Mouse (Mus musculus) urinary bladder, postnatal 36 days (tissue): ENCODE results near the gene Cab39.
A peak's percentile ranks its signal among the peaks of the same experiment; 100 is the strongest.

Source experiments
- DNase-seq, 2 experiments: peaks; one replicate each; pipeline ENCODE4 v3.0.0; 2022; ENCODE audit warnings: low spot score in 2 of 2, mixed read lengths in 1 of 2

Gene Cab39

GRCm38 (mm10) chr1:85793208-85794105 is at the start of gene Cab39:
TSS of gene Cab39 (plus strand) at chr1:85793441.
- DNase-seq = peak; percentile 80 to 84

GRCm38 (mm10) chr1:85744539-85744938 is 48.7 kb upstream of the Cab39 start:
- DNase-seq = no peak

DNA sequence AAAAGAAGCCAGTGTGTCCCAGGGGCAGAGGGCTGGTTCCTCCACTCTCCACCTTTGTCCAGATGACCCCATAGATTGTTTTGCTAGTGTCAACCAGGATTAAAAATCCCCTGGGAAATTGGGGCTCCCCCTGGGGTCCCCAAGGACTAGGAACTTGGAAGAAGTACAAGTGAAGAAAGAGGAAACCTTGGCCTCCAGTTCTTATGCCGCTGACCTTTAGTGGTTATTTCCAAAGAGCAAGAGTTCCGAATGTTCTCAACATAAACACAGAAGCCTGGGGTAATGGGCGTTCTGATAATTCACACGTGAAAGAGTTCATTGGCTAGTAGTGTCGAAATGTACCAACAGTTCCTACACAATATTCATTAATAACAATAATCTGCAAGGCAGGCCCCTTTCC is 46.7 kb upstream of the Cab39 start:
- DNase-seq = no peak

- no peak for DNase-seq
These were observed 43.4 kb upstream of the Cab39 start for GRCm38 (mm10) chr1:85749829-85750228.

DNA sequence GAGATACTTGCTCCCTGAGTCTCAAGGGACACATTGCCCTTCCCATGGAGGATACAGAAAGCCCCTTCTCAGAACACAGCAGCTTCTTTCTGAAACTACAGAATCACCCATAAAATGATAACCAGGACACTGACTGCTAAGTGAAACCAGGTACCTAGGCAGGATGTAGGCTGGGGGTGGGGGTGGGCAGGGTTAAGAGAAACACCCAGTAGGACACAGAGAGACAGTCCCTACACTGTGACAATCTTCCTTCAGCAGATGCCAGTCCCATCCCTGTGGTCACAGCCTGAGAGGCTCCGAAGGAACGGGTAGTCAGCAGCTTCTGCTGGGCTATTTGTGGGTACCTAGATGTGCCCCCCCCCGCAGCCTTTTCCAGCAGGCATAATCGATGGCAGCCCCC is 42.6 kb upstream of the Cab39 start:
- no peak for DNase-seq

GRCm38 (mm10) chr1:85751494-85751893 is 41.7 kb upstream of the Cab39 start:
- DNase-seq = peak in 1 of 2 experiments; percentile 50

- DNase-seq = no peak
These were observed 41.1 kb upstream of the Cab39 start for GRCm38 (mm10) chr1:85751932-85752680.

GRCm38 (mm10) chr1:85757531-85758230 is 35.6 kb upstream of the Cab39 start:
- DNase-seq = no peak

DNA sequence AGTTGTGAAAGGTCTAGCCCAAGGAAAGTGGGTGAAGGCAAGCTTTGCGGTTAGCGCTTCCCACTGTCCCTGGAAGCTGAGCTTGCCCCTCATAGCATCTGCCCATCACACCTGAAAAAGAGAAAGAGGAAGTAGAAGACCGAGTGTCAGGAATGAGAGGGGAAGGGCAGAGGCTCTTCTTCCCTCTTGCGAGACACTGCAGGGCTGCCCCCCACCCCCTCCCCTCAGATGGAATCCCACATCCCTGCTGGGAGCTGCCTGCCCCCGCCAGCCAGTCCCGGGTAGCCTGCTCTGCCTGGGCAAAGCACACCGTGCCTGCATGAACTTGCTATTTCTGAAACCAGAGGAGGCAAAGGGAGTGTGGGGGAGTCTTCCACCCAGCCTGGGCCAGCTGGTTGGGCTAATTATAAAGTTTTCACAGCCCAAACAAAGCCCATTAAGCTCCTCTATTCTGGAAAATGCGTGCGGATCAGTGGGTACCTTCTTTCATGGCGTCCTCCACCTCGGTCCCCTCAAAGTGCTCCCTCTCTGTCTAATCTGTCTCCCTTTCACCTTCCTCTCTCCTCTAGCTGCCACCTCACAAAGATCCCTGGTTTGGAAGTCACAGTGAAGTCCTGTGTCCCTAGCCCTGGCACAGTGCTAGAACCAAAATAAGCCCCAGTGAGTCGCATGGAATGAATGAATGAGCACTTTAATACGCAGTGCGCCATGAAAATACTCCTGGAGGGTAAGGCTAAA is 34.8 kb upstream of the Cab39 start:
- DNase-seq = no peak

GRCm38 (mm10) chr1:85758969-85759293 is 34.3 kb upstream of the Cab39 start:
- DNase-seq = no peak

DNA sequence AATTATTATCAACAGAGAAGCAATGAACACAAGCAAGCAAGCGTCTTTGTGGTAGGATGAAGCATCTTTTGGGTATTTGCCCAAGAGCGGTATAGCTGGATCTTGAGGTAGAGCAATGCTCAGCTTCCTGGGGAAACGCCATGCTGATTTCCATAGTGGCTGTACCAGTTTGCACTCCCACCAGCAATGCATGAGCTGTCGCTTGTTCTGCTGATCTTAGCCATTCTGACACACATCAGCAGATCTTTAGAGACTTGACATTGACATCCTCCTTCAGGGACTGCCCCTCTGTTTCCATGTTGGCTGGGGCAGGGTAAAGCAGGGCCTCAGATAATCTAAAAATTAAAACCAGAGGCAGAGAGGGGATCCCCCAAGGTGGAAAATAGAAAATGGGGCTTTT is 31.6 kb upstream of the Cab39 start:
- DNase-seq = no peak

DNA sequence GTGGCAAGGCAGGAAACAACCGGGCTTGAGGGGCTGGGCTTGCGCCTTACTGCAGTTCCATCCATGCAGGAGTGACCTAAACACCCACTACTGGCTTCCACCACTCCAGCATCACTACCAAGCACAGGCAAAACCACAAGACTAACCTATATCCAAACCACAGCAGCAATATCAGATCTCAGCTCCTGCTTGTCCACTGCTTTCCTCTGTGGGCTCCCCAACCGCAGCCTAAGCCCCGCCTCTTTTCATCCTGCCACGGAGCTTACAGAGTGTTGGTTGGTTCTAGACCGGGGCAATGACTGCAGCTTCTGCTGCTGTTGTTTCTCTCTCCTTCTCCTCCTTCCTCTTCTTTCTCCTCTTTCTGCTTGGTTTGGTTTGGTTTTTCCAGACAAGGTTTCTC is 29.9 kb upstream of the Cab39 start:
- DNase-seq = no peak

DNA sequence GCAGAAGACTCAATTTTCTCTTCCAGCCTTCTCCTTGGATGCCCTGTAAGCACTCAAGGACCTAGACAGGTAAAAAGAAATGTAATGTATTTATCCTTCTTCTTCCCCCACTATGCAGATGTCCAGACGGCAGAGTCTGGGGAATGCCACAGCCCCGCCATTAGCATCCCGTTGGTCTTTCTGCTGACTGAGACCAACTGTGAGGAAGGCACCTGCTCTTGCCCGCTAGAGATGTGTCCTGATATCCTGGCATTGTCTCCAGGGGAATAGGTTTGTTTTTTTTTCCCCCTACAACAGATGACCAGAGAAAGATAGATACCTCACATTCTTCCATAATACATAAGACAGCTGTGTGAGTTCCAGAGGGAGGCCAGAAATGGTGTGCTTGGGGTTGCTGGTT is 28.9 kb upstream of the Cab39 start:
- DNase-seq = no peak

GRCm38 (mm10) chr1:85766120-85766519 is 27.1 kb upstream of the Cab39 start:
- no peak for DNase-seq

GRCm38 (mm10) chr1:85767754-85768153 is 25.5 kb upstream of the Cab39 start:
- DNase-seq = no peak

- DNase-seq = no peak
These were observed 21.3 kb upstream of the Cab39 start for GRCm38 (mm10) chr1:85771976-85772375.

DNA sequence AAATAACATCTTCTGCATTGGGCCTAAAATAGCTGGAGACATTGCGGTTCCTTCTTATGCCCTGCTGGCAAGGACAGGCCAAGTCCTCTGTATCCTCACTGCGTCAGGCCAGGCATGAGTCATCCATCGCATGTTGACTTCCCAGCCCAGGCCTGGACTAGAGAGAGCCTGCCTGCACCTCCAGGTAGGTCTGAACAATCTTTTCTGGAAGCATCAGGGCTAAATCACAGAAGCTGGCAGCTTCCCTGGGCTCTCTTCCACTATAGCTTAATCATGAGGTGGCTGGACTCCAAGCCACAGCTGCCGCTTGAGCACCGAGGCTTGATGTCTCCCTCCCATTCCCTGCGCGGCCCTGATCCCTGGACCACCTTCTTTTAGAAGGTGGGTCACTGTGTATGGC is 18.1 kb upstream of the Cab39 start:
- DNase-seq = peak; percentile 43 to 56

- DNase-seq = no peak
These were observed 17.1 kb upstream of the Cab39 start for GRCm38 (mm10) chr1:85776154-85776553.

DNA sequence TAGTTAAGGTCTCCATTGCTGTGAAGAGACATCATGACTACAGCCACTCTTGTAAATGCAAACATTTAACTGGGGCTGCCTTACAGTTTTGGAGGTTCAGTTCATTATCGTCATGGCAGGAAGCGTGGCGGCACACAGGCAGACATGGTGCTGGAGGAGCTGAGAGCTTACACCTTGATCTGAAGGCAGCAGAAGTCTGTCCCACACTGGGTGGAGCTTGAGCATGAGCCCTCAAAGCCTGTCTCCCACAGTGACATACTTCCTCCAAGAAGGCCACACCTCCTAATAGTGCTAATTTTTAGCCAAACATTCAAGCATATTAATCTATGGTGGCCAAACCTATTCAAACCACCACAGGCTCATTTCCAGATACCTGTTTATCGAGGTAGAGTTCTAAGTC is 14.8 kb upstream of the Cab39 start, which contains the start of gene A630001G21Rik:
A630001G21Rik (minus strand) TSS at position 208 of the 400 bp plus-strand sequence.
- no peak for DNase-seq

DNA sequence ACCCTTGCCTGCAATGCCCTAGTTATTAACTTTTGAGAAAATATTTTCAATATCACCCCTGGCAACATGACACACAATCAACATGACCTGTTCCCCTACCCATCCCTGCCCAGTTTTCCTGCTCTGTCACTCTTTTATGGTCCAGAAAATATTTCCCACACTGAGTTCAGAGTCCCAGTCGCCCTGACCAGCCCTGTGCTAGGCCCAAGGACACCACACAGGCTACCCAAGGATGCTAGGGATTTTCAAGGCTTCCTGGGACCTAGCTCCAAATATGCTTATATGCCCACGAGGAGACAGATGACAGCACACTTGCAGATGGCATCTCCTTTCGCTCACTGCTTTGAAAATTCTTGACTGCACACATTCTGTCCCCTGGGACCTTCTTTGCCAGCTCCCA is 14.2 kb upstream of the Cab39 start:
- DNase-seq = no peak

GRCm38 (mm10) chr1:85779428-85780180 is 13.6 kb upstream of the Cab39 start:
- no peak for DNase-seq
